Mouse (Mus musculus) mesoderm, embryonic 11.5 days (tissue): ENCODE results near the gene Mthfsl.
"Not testable (repeated sequence)": the region's sequence is repeated elsewhere in the genome, so short reads cannot be mapped to it uniquely, and the experiment has no call there.

Source experiments
- DNase-seq: peaks from one replicate; pipeline ENCODE4 v3.0.0-alpha.2; 2012; ENCODE audit warnings: low read depth, low spot score

Mthfsl gene

GRCm38 (mm10) chr9:88691307-88691706 lies 28.8 kb downstream of the Mthfsl start:
- not testable (repeated sequence) for DNase-seq

GRCm38 (mm10) chr9:88689451-88689850 lies 30.6 kb downstream of the Mthfsl start:
- DNase-seq: not testable (repeated sequence)

GRCm38 (mm10) chr9:88686719-88687118 lies 33.4 kb downstream of the Mthfsl start:
- not testable (repeated sequence) for DNase-seq

- not testable (repeated sequence) for DNase-seq
These were observed 61.8 kb downstream of the Mthfsl start for GRCm38 (mm10) chr9:88658341-88658740.

GRCm38 (mm10) chr9:88650742-88651141 lies 69.4 kb downstream of the Mthfsl start:
- not testable (repeated sequence) for DNase-seq
